Comparison of ENCODE assay signal across 10 mouse cellular contexts in the genomic region with DNA sequence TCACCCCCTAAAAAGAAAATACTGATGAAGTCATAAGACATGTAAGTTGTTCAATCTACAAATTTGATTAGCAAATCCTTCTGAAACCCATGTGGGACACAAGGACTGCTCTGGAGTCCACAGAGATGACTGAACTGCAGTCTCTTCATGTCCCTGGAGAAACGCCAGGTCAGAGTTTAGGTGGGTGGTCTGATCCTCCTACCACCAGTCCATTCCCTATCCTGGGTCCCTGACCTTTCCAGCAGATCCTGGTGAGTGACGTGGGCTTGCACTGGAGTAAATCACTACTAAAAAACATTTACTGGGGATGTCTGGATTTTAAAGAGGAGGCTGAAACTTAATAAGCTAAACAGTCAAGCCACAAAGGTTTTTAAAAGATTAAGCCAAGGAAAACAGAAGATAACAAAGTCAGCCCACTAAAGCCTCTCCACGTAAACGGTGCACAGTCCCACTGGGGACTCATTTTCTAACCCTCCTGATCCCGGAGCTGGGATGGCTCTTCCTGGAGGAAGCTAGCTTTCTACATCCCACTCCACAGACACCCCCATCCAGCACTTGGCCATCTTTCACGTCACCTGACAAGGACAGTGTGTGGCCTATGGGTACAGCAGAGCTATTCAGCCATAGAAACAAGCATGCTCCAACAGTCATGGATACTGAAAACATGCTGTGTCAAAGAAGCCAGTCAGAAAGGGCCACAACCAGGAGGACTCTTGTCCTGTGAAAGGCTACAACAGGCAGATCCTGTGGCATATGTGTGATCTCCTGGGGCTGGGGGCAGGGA. TPM values are rescaled to one million over a fixed set of nuclear protein-coding genes. Genes with fewer than 3 reads are reported as not detected.
DNase-seq lines count a peak whose midpoint lies in the region; ATAC-seq and TF ChIP-seq lines count a peak whose summit lies in the region.
"Had no signal": no experiment of that assay in that cellular context is flagged by ENCODE, and none has a peak within 500 bp of the region (broad histone marks: within the 10 kb centered on the region; RNA-seq: fewer than 3 reads in every experiment).

No protein-coding gene starts in this region.

- intact Hi-C loops in heart, postnatal 25 days (cut with DNase I): no loop called here
- intact Hi-C loops in left cerebral cortex, postnatal 36 days (cut with DNase I): loop anchor here (10.0 kb wide), 1 partner anchor 149 kb away; a partner anchor contains a TSS
- intact Hi-C loops in left cerebral cortex, postnatal 10 days (cut with DNase I): no loop called here

- no peak for ATAC-seq in heart, postnatal 0 days (ENCODE audit: insufficient read depth, low read depth)
- ATAC-seq in neural tube, embryonic 12.5 days (ENCODE audit: low FRiP score, low read depth): no peak

- no peak for TF ChIP-seq CTCF in heart, postnatal 0 days (IDR thresholded peaks at IDR 0.05; ENCODE audit: low read depth)

- H3K27me3 ChIP-seq in heart, postnatal 0 days (ENCODE audit: control insufficient read depth, insufficient read depth, low read length): no peaks in the 10 kb centered on the region
- no peaks in the 10 kb centered on the region for H3K27me3 ChIP-seq in neural tube, embryonic 12.5 days (replicated peaks)

- TF ChIP-seq EP300 in heart, postnatal 0 days (IDR thresholded peaks at IDR 0.05; ENCODE audit: low read depth): no peak

- WGBS in heart, postnatal 0 days: 36% methylated on average over 6 of the region's 6 CpGs
- WGBS in neural tube, embryonic 12.5 days: 71% methylated on average over 6 of the region's 6 CpGs

- no peaks in the 10 kb centered on the region for H3K9me3 ChIP-seq in heart, postnatal 0 days (replicated peaks; ENCODE audit: control insufficient read depth, low read length)
- H3K9me3 ChIP-seq in neural tube, embryonic 12.5 days: no peaks in the 10 kb centered on the region

- H3K9ac ChIP-seq in heart, postnatal 0 days (replicated peaks; ENCODE audit: low read depth, low read length): no peak overlapping the region
- no peak overlapping the region for H3K9ac ChIP-seq in neural tube, embryonic 12.5 days

- H3K4me1 ChIP-seq in heart, postnatal 0 days (ENCODE audit: control insufficient read depth, insufficient read depth): peaks cover 39% of the 10 kb centered on the region
- peaks cover 35% of the 10 kb centered on the region for H3K4me1 ChIP-seq in neural tube, embryonic 12.5 days

- H3K4me2 ChIP-seq in heart, postnatal 0 days (ENCODE audit: low read depth, low read length): no peak overlapping the region
- H3K4me2 ChIP-seq in neural tube, embryonic 12.5 days (replicated peaks): 0 out of 2 replicates have a peak overlapping the region, but pooled peaks have one; percentile 14
- H3K4me2 ChIP-seq: midbrain, embryonic 11.5 days had no signal

- peak; percentile 48 for DNase-seq in adrenal gland, postnatal 10 days
- no peak for DNase-seq in adrenal gland, postnatal 25 days
- DNase-seq in heart, postnatal 0 days (ENCODE audit: low spot score): no peak
- DNase-seq in heart, postnatal 25 days (ENCODE audit: low spot score): no peak
- no peak for DNase-seq in neural tube, embryonic 10.5 days (ENCODE audit: extremely low spot score, low spot score)
- no peak for DNase-seq in left cerebral cortex, postnatal 36 days (ENCODE audit: low spot score in 2 of 2)
- DNase-seq in left cerebral cortex, postnatal 10 days (ENCODE audit: extremely low spot score in 1 of 2, low spot score in 2 of 2): no peak
- DNase-seq: kidney, postnatal 25 days had no signal

- H3K27ac ChIP-seq in heart, postnatal 0 days (ENCODE audit: low read depth): peak overlapping the region; percentile 12
- no peak overlapping the region for H3K27ac ChIP-seq in neural tube, embryonic 12.5 days

- no peaks in the 10 kb centered on the region for H3K36me3 ChIP-seq in heart, postnatal 0 days (replicated peaks; ENCODE audit: control insufficient read depth, insufficient read depth, low read length)
- peaks cover 3% of the 10 kb centered on the region; the same call in 1 of the 2 replicates for H3K36me3 ChIP-seq in neural tube, embryonic 12.5 days

- no peak overlapping the region for H3K4me3 ChIP-seq in heart, postnatal 0 days (ENCODE audit: low read depth, low read length)
- H3K4me3 ChIP-seq in neural tube, embryonic 12.5 days: no peak overlapping the region

RNA-seq across cellular contexts. Expression of a gene that starts 2.8 kb away (rescaled TPM):
- 10 to 100 TPM; 40.8 to 52.8 TPM for total RNA-seq in adrenal gland, postnatal 10 days (2021)
- 59.1 and 61.5 TPM in 2 replicates for total RNA-seq in adrenal gland, postnatal 25 days (2021)
- total RNA-seq in heart, postnatal 0 days (2014; rRNA removed; ENCODE audit: low replicate concordance): 39.7 and 55.8 TPM in 2 replicates
- 35.6 and 37.2 TPM in 2 replicates for polyA plus RNA-seq in heart, postnatal 0 days (2015; fragmentation: Nextera tagmentation; extraction: Ambion mirVana)
- total RNA-seq in heart, postnatal 25 days (2021): 10 to 100 TPM; 23.0 to 24.2 TPM
- 65.2 and 69.7 TPM in 2 replicates for polyA plus RNA-seq in neural tube, embryonic 12.5 days (2016; fragmentation: Nextera tagmentation; extraction: Ambion mirVana)
- total RNA-seq in left cerebral cortex, postnatal 36 days (2021): 10 to 100 TPM; 32.0 to 35.0 TPM
- total RNA-seq in left cerebral cortex, postnatal 10 days (2021): 10 to 100 TPM; 32.8 to 33.0 TPM

RNA-seq across cellular contexts. Expression of a gene that starts 46.0 kb away (rescaled TPM):
- total RNA-seq in adrenal gland, postnatal 10 days (2021): 10 to 100 TPM; 59.7 to 62.7 TPM
- total RNA-seq in adrenal gland, postnatal 25 days (2021): 59.4 and 76.4 TPM in 2 replicates
- total RNA-seq in heart, postnatal 0 days (2014; rRNA removed; ENCODE audit: low replicate concordance): 55.2 and 90.3 TPM in 2 replicates
- polyA plus RNA-seq in heart, postnatal 0 days (2015; fragmentation: Nextera tagmentation; extraction: Ambion mirVana): 6.9 and 7.7 TPM in 2 replicates
- 10 to 100 TPM; 71.4 to 71.9 TPM for total RNA-seq in heart, postnatal 25 days (2021)
- polyA plus RNA-seq in neural tube, embryonic 12.5 days (2016; fragmentation: Nextera tagmentation; extraction: Ambion mirVana): 10.0 and 11.8 TPM in 2 replicates
- total RNA-seq in left cerebral cortex, postnatal 36 days (2021): 10 to 100 TPM; 92.3 to 97.4 TPM
- 100 to 1,000 TPM; 102 to 104 TPM for total RNA-seq in left cerebral cortex, postnatal 10 days (2021)
